Mouse (Mus musculus) kidney, embryonic 16.5 days (tissue): ENCODE data around the gene Add2. TPM values are rescaled to one million over a fixed set of nuclear protein-coding genes. Genes with fewer than 3 reads are reported as not detected.

Experiments used
- ATAC-seq: fragments of 200-750 bp; cut with Nextera tagmentation; 2 replicates; pipeline ENCODE4 v1.8.0; 2017; ENCODE audit warnings: moderate TSS enrichment; ENCODE audit not compliant: low FRiP score, low TSS enrichment
- H3K27ac ChIP-seq: fragments of 300-500 bp; sonication (generic); 2 replicates; pipeline ENCODE4 v1.5.1; 2014; ENCODE audit warnings: low read length
- H3K27me3 ChIP-seq: fragments of 300-500 bp; sonication (generic); 2 replicates; pipeline ENCODE4 v1.6.1; 2014; ENCODE audit warnings: low read length, control low read depth, mixed read lengths; ENCODE audit not compliant: insufficient read depth
- H3K36me3 ChIP-seq: fragments of 300-500 bp; sonication (generic); 2 replicates; pipeline ENCODE4 v1.6.1; 2014; ENCODE audit warnings: low read length, control low read depth, mixed read lengths; ENCODE audit not compliant: insufficient read depth
- H3K4me1 ChIP-seq: fragments of 300-500 bp; sonication (generic); 2 replicates; pipeline ENCODE4 v1.6.1; 2014; ENCODE audit warnings: low read length, control low read depth, mixed read lengths; ENCODE audit not compliant: insufficient read depth
- H3K4me2 ChIP-seq: fragments of 300-500 bp; sonication (generic); replicated peaks from 2 replicates; pipeline ENCODE4 v1.6.1; 2014; ENCODE audit warnings: low read depth, low read length
- H3K4me3 ChIP-seq: fragments of 300-500 bp; sonication (generic); 2 replicates; pipeline ENCODE4 v1.5.1; 2014; ENCODE audit warnings: mild to moderate bottlenecking, low read length
- H3K9ac ChIP-seq: fragments of 300-500 bp; sonication (generic); replicated peaks from 2 replicates; pipeline ENCODE4 v1.6.1; 2014; ENCODE audit warnings: low read length
- H3K9me3 ChIP-seq: fragments of 300-500 bp; sonication (generic); 2 replicates; pipeline ENCODE4 v1.6.1; 2016; ENCODE audit warnings: low read length, control low read depth
- WGBS: fragments of 180-500 bp; shearing (Covaris S2); extraction: QIAGEN DNeasy Blood & Tissue Kit; methylation state at CpG from one replicate; pipeline ENCODE4 v1.1.7; 2014; 5-methylcytosine and 5-hydroxymethylcytosine counted together
- polyA plus RNA-seq: library from polyadenylated mRNA; unstranded; fragments of >200 nt; fragmentation: Nextera tagmentation; extraction: Ambion mirVana; gene quantifications from 2 replicates; pipeline ENCODE4 v1.2.1, GENCODE M21; 2015

Gene Add2
- polyA plus RNA-seq, 1 experiment from 2014 or later: 5.0 TPM

- H3K9ac ChIP-seq: no peak overlapping the region
- ATAC-seq: no peak
- H3K9me3 ChIP-seq: no peaks in the 10 kb centered on the region
- 71% methylated on average over 9 of the region's 9 CpGs for WGBS
- no peaks in the 10 kb centered on the region for H3K36me3 ChIP-seq
- no peak overlapping the region for H3K4me3 ChIP-seq
- H3K4me2 ChIP-seq: no peak overlapping the region
- no peak overlapping the region for H3K27ac ChIP-seq
- H3K27me3 ChIP-seq: no peaks in the 10 kb centered on the region
- H3K4me1 ChIP-seq: peaks cover 6% of the 10 kb centered on the region; the same call in 1 of the 2 replicates
These were observed 137.9 kb downstream of the Add2 start for GRCm38 (mm10) chr6:86166426-86166825.

- ATAC-seq: no peak
- Histone ChIP-seq H3K9me3 (no peaks in the 10 kb centered on the region), H3K27ac (no peak overlapping the region), H3K4me3 (no peak overlapping the region), H3K9ac (no peak overlapping the region), H3K27me3 (no peaks in the 10 kb centered on the region), H3K4me1 (peaks cover 6% of the 10 kb centered on the region; the same call in 1 of the 2 replicates), H3K4me2 (no peak overlapping the region), H3K36me3 (no peaks in the 10 kb centered on the region)
- WGBS: 82% methylated on average over 5 of the region's 5 CpGs
These were observed 139.4 kb downstream of the Add2 start for GRCm38 (mm10) chr6:86167851-86168250.

GRCm38 (mm10) chr6:86169166-86169565 is 140.7 kb downstream of the Add2 start:
- Histone ChIP-seq H3K4me1 (peaks cover 6% of the 10 kb centered on the region; the same call in 1 of the 2 replicates), H3K27ac (no peak overlapping the region), H3K4me3 (no peak overlapping the region), H3K9ac (no peak overlapping the region), H3K4me2 (no peak overlapping the region), H3K9me3 (no peaks in the 10 kb centered on the region), H3K27me3 (no peaks in the 10 kb centered on the region), H3K36me3 (no peaks in the 10 kb centered on the region)
- peak; percentile 80 for ATAC-seq
- 21% methylated on average over 4 of the region's 4 CpGs for WGBS

Other genes starting within 250 kb of the Add2 start
- 0.20 TPM in 1 of 2 replicates, not detected in the other for gene Nat8f6, start 207.7 kb upstream of the Add2 start, polyA plus RNA-seq
- gene Nat8f5, start 207.7 kb upstream of the Add2 start, polyA plus RNA-seq: 0.32 TPM in 1 of 2 replicates, not detected in the other
- gene Nat8, start 196.6 kb upstream of the Add2 start, polyA plus RNA-seq: 2.6 and 4.3 TPM in 2 replicates
- 2.7 and 3.8 TPM in 2 replicates for gene Nat8f2, start 159.5 kb upstream of the Add2 start, polyA plus RNA-seq
- 8.2 and 8.6 TPM in 2 replicates for gene Nat8f4, start 123.8 kb upstream of the Add2 start, polyA plus RNA-seq
- 35.3 and 41.1 TPM in 2 replicates for gene Tprkb, start 116.8 kb upstream of the Add2 start, polyA plus RNA-seq
- 96.6 and 128 TPM in 2 replicates for gene Nat8f1, start 113.0 kb upstream of the Add2 start, polyA plus RNA-seq
- gene Dusp11, start 67.0 kb upstream of the Add2 start, polyA plus RNA-seq: 40.5 and 48.3 TPM in 2 replicates
- not detected in 2 replicates for gene Figla, start 12.5 kb upstream of the Add2 start, polyA plus RNA-seq
- gene Tgfa, start 166.5 kb downstream of the Add2 start, polyA plus RNA-seq: 7.7 and 9.1 TPM in 2 replicates